Mouse (Mus musculus): Measurements from ENCODE around the gene Naglu.

The Naglu gene

DNA sequence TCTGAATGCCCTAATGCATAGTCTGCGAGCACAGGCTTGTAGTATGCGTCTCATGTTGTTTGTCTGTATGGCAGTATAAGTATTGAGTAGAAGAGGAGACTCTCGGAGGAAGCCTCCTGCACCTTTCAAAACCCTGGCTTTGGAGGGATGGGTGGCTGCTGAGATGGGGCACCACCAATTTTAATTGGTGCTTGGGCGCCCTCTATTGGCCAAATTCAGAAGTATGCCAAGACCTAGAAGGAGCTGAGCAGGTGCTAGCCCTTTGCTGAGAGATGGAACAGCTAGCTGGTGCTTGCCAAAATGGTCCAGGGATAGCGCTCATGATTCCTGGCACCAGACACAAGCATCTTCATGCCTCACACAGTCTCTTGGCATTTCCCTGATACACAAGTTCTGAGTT lies 12.0 kb upstream of the Naglu start:
- peak; percentile 72 for DNase-seq (ENCODE audit: low spot score)

DNA sequence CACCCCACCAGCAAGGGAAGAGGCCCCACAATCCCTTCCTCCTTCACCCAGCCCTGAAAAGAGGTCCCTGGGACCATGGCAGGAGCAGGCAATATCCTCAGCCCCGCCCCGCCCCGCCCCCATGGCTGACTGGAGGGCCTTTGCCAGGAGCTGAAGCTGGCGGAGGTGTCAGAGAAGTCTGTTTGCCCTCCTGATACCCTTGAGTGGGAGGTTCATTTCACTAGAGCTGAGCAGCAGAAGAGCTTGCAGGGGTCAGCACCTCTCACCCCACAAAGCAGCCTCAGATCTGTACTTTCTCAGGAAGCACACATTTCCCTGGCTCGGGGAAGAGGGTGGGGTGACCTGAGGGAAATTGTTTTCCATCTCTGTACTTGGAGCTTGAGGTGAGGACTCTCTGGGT lies 11.1 kb upstream of the Naglu start:
- no peak for DNase-seq (ENCODE audit: low spot score)

DNA sequence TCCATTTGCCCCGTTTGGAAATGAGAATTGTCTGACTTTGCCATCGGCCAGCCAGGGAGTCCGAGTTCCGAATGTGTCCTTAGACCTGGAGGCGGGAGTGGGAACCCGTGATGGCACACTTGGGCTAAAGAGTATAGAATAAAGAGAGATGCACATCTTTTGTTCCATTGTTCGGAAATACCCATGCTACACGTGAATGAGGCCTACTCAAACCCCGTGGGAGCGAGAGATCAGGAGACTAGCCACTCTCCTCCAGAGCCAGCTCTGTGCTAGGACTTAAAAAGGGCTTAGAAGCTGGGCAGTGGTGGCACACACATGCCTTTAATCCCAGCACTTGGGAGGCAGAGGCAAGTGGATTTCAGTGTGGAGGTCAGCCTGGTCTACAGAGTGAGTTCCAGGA lies 10.3 kb upstream of the Naglu start:
- no peak for DNase-seq (ENCODE audit: low spot score)

DNA sequence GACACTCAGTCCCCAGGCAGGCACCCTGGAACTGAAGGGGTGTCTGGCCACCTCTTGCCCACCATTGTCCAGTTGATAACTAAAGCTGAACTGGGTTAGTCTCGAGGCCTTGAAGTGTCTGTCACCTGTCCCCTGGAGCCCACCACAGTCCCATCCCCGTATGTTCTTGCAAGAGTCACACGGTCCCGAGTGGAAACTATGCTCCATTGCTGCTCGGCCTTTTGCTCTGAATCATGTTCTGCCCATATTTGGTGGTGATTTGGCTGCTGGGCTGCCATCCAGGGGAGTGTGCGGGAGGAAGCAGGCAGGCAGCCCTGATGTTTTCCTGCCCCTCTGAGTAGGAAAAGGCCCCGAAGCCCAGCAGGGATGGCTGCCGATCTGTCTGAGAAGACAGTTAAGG lies 9.7 kb upstream of the Naglu start:
- DNase-seq (ENCODE audit: low spot score): peak; percentile 63

DNA sequence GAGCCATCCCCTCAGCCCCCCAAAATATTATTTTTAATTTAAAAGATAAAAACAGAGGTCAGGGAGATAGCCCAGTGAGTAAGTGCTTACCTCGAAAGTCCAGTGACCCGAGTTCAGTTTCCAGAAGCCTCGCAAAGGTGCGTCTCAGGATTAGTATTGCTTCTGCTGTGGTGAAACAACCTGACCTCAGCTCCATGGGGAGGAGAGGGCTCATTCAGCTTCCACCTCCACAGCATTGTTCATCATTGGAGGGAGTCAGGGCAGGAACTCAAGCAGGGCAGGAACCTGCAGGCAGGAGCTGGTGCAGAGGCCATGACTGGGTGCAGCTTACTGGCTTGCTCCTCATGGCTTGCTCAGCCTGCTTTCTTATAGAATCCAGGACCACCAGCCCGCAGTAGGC lies 8.8 kb upstream of the Naglu start:
- DNase-seq (ENCODE audit: low spot score): no peak

DNA sequence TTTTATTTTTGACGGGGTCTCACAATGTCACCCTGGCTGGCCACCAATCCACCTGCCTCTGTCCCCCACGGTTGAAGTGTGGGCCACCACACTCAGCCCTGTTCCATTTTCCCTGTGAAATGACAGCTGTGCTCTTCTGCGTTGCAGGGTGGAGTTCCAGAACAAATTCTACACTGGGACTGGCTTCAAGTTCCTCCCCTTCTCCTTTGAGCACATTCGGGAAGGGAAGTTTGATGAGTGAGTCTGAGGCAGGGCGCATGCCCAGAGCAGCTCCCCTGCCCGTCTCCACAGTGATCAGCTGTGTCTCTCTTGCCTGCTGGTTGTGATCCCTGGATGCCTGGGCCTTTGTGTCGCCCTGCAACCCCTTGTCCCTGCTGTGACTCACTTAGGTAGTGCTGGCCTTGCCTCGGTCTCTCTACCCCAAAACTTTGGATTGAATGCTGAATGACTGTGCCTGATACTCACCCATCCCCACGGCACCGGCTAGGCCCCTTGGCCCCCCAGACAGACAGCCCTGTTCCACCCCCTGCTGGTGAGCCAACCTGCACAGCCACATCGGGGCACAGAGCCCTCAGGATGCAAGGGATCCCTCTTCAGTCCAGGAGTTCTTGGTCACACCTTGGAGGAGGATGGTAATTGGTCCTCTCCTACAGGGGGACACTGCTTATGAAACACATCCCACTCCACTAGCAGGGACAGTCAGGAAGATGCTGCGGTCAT lies 7.5 kb upstream of the Naglu start:
- no peak for DNase-seq (ENCODE audit: low spot score)

DNA sequence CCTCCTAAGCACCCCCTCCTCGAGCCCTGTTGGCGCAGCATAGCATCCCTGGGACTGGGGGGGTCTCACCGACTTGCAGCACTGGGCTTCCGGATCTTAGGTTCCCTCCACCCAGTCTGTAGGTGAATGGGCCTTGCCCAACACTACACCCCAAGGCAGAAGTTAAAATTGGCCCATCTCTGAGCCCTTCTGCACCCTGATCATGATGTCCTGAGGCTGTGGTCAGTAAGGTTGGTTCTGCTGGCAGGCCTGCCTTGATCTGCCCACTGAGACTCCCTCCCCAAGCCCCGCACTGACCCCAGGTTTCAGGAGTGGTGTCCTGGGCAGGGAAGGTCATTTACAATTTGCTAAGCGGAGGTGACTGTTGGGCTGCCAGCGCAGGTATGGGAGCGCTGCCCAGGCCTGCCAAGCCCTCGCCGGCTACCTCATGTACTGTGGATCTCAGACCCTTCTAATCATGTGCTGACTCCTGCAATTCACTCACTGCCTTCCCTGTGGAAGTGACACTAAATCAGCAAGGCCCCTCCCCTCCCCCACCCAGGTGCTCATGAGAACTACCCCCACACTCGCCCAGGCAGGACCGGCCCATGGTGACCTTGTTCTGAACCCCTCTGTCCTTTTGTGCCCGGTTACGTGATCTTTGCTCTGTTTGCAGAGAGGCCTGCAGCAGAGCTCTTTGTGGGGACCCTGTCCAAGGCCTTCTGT lies 6.7 kb upstream of the Naglu start:
- no peak for DNase-seq (ENCODE audit: low spot score)

DNA sequence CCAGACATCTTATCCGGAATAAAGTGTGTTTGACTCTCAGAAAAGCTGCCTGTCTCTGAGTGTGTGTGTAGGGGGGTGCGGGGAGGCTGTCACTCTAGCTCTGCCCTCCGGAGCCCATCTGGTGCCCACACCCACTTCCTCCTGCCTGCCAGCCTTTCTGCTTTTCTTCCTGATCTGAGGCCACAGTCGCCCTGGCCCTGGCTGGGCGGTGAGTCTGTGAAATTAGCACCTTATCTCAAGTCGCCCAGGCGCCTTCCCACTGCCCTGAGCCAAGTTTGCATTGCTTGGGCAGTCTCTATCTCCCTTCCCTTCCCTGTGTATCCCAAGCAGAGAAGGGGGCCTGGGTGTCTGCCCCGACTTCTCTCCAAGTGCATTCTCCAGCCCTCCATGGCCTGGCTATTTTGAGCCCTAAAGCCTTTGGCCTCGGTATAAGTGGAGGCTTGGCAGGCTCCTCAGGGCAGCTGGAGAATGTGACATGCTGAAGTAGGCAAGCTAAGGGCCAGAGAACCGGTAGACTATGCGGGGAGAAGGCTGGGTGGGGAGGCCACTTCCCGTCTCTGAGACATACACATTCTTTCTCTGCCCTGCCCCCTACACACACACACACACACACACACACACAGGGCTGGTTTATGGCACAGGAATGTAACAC lies 6.0 kb upstream of the Naglu start:
- DNase-seq (ENCODE audit: low spot score): peak; percentile 73

DNA sequence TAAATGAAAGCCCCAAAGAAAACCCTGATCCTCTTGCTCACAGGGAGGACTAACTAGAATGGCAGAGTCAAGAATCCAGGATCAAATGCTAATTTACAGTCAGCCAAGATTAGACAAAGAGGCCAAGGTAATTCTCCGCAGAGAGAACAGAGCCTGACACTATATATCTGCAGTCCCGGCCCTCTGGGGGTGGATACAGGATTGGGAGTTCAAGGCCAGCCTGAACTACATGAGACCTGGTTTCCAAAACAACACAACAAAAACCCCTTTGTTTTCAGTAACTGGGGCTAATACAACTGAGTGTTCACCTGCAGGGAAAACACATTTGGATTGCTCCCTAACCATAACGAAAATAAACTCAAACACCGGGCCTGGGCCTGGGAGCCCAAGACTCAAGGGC lies 5.3 kb upstream of the Naglu start:
- no peak for DNase-seq (ENCODE audit: low spot score)

DNA sequence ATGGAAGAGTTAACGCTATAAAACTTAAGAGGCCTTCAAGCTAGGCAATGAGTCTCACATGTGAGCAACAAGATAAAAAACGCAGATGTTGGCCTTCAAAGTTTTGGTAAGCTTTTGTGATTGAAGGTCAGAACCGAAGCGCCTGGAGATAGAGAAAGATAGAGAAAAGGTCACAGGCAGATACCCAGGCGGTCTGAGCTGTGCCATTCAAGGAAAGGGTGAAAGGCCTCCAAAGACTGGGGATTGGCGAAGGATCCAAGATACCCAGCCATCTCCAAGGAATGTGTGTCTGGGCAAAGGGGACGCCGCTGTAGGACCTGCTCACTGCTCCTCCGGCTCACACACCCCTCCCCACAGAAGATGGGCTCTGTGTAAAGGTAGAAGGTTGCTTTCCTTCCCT lies 4.8 kb upstream of the Naglu start:
- no peak for DNase-seq (ENCODE audit: low spot score)

DNA sequence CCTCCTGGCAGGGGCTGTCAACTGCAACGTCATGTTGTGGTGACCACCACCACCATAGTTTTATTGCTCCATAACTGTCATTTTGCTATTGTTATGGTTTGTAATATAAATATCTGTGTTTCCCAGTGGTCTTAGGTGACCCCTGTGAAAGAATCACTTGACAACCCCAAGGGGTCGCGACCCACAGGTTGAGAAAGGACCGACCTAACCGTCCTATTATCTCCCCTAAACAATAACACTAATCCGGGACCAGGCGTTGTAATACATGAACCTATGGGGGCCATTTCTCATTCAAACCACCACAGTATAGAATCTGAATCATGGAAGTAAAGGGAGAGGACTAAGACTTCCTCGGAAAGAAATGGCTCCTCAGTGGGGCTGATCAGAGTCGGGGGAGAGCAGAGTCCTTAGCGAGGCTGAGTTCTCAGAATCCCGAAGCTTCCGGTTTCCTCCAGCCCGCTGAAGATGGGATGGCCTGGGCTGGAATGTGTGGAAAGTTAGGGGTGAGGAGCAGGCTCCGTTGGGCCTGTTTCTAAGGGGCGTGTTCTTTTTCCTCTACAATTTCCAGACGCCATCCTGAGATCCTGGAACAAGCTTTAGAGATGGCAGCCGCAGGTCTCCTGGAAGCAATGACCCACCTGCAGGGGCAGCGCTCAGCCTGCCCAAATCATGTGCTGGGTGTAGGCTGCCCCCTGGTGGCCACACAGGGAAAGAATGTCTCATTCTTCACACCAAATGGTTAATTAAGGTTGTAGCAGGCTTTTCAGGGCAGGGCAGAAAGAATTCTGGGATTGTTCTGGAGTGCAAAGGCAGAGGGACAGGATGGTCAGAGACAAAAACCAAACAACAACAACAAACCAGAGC lies 3.0 kb upstream of the Naglu start:
- DNase-seq (ENCODE audit: low spot score): peak; percentile 84

DNA sequence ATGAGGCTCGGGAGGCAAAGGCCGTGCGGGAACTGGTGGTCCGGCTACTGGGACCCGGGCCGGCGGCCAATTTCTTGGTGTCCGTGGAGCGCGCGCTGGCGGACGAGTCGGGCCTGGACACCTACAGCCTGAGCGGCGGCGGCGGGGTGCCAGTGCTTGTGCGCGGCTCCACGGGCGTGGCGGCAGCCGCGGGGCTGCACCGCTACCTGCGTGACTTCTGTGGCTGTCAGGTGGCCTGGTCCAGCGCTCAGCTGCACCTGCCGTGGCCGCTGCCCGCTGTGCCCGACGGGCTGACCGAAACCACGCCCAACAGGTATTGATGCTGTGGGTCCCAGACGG lies 346 bp downstream of the Naglu start:
- DNase-seq (ENCODE audit: low spot score): no peak

DNA sequence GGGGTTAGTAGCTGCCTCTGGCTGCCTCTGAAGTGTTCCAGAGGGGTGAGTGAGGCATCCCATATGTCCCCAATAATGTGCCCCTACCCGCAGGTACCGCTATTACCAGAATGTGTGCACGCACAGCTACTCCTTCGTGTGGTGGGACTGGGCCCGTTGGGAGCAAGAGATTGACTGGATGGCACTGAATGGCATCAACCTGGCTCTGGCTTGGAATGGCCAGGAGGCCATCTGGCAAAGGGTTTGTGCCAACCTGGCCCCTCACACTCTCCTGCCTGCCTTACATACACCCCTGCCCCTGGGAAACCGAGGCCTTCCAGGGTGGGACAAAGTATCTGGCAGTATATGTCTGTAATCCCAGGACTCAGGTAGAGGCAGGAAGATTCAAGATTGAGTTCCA lies 1.2 kb downstream of the Naglu start:
- no peak for DNase-seq (ENCODE audit: low spot score)

DNA sequence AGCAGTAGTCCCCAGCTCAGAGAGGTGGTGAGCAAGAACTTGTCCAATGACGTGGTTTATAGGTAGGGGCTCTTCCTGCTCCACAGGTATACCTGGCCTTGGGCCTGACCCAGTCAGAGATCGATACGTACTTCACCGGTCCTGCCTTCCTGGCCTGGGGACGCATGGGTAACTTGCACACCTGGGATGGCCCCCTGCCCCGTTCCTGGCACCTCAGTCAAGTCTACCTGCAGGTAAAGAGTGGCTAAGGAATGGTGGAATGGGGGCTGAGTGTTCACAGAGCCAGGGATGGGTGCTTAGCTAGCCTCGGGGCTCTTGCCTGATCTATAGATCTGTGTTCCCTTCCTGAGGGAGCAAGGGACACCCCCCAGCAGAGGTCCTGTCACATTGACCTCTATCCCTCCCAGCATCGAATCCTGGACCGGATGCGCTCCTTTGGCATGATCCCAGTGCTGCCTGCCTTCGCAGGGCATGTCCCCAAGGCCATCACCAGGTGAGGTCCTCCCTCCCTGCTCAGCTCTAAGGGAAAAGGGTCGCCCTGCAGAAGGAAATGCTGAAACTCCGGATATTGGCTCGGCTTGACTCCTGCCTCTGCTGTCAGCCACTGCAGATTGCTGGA lies 2.1 kb downstream of the Naglu start:
- no peak for DNase-seq (ENCODE audit: low spot score)

DNA sequence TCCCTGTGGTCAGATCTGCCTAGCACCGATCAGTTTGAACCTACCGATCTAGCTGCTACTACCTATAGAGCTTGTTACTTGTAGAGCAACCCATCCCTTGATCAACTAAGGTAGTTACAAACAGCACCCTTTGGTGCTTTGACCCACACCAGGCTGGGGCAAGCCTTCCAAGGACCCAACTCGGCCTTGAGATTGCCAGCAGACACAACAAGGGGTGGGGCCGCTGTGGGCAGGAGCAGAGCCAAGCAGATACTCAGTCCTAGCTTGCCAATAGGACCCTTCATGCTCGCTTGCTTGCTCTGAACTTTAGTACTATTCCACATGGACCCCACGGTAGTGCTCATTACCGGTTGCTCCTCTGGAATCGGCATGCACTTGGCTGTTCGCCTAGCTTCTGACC lies 8.3 kb downstream of the Naglu start, which contains the start of gene Hsd17b1:
TSS of gene Hsd17b1 (plus strand) at position 291 of the 400 bp plus-strand sequence.
- DNase-seq (ENCODE audit: low spot score): no peak

DNA sequence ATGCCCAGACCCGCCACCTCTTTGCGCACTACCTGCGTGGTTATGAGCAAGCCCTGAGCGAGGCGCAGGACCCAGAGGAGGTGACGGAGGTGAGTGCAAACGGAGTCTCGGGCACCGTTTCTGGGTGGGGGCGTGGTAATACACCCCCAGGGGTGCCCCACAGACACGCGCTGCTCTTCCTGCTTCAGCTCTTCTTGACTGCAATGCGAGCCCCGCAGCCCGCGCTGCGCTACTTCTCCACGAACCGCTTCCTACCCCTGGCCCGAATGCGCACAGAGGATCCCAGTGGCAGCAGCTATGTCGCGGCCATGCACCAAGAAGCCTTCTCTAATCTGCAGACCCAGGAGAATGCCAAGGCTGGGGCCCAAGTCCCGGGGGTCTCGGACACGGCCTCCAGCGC lies 9.9 kb downstream of the Naglu start:
- no peak for DNase-seq (ENCODE audit: low spot score)

DNA sequence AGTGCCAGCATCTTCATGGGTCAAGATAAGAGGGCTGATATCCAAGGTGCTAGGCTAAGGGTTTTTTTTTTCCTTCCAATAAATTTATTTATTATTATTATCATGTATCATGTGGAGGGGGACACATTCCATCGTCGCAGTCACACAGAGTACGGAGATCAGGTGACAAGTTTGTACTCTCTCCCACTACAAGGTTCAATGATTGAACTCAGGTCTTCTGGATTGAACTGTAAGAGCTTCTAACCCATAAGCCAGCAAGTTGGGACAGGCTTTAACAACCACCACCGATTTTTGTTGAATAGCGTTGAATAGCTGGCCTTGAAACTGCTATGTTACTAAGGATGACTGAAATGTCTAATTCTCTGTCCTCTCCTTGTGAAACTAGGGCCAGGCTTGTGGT lies 10.6 kb downstream of the Naglu start:
- DNase-seq (ENCODE audit: low spot score): no peak

DNA sequence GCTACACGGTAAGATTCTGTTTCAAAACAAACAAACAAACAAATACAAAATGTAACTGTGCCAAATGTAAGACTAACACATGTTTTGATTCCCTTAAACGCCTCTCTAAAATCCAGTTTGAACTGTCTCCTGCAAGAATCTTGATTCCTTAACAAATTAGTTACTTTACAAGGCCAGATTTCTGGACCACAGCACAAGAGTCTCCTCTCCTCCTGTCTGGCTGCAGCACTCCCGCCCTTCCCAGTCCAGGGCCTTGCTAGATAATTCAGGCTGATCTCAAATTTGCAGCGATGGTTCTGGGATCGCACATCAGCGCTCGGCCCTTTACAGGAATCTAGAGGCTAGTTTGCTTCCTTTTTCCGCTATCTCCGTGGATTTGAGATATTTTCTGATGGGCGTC lies 11.8 kb downstream of the Naglu start:
- no peak for DNase-seq (ENCODE audit: low spot score)

DNA sequence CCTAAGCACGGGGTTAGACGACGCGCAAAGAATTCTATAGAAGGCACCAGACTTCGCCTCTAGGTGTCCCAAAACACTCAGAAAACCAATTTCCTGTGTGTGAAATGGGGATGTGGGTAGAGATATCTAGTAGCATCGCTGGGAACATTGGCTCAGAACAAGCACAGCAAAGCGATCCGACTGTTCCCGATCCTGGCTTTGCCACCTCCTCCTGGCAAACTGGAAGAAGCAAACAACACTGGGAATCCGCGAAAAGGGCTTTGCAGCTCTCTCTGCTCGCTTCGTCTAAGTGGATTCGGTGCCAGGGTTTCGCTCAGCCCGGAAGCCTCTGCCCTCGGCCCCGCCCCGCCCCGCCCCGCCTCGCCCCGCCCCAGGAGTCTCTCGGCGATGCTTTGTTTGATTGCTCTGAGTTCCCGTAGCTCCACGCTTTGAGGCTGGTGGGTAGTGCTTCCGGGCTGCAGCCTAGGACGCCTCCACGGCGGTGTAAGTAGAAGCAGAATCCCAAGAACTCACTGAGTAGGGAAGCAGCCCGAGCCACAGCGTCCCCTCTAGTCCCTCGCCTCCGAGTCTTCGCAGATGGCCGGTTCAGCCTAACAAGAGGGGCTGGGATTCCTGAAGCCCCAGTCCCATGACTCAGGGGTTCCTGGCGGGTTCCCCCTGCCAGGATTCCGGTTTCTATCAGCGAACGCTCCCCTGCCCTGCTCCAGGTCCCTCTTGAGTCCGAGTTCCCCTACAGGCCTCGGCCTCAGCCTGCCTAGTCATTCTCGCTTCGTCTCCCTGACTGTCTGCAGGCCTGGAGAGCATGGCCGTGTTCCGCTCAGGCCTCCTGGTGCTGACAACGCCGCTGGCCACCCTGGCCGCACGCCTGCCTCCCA lies 12.6 kb downstream of the Naglu start, which contains the start of gene Coasy:
TSS of gene Coasy (plus strand) at position 358 of the 875 bp plus-strand sequence.
- DNase-seq (ENCODE audit: low spot score): peak; percentile 86

DNA sequence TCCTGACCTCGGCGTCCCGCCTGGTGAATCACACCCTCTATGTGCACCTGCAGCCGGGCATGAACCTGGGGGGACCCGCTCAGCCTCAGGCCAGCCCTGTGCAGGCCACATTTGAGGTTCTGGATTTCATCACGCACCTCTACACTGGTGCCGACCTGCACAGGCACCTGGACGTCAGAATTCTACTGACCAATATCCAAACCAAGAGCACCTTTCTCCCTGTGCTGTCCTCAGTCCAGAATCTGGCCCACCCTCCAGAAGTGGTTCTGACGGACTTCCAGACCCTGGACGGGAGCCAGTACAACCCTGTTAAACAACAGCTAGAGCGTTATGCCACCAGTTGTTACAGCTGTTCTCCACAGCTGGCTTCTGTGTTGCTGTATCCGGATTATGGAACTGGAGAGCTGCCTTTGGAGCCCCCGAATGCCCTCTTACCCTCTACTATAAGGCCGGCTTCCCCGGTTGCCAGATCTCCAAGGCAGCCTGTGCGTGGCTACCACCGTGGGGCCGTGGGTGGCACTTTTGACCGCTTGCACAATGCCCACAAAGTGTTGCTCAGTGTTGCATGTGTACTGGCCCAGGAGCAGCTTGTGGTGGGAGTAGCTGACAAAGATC lies 13.4 kb downstream of the Naglu start:
- no peak for DNase-seq (ENCODE audit: low spot score)

DNA sequence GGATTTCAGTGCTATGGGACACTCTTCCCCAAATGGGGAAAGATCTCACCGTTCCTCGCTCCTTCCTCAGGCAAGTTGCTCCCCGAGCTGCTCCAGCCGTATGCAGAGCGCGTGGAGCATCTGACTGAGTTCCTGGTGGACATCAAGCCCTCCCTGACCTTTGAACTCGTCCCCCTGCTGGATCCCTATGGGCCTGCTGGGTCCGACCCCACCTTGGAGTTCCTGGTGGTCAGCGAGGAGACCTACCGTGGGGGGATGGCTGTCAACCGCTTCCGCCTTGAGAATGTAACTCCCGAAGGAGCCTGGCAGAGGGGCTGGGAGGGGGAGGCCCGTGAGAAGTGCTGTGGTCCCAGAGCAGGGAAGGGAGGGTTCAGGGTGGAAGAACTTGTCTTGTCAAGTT lies 14.4 kb downstream of the Naglu start:
- no peak for DNase-seq (ENCODE audit: low spot score)

All from testis, postnatal 14 days (tissue).